Mouse (Mus musculus): ENCODE data around the gene Myo19.

DNA sequence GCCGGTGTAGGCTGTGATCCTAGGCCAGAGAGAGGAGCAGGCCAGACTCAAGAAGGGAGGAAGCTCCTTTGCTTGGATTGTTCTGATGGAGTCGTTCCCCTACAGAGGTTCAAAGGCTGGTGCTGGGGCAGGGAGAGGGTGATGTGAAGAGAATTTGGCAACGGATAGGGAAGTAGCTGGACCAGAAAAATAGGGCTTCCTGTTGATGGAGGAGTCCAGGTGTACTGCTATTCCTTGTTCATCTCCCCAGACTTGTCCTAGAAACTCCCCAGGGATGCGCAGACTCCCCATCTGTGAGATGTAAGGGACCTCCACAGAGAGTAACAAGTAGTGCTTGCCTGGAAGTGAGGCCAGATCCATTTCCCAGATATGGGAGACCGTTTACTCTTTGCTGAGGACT lies 76.5 kb downstream of the Myo19 start:
- TF ChIP-seq CTCF (IDR thresholded peaks at IDR 0.05; ENCODE audit: extremely low read depth, insufficient read depth, insufficient read length, insufficient replicate concordance) (no peak), POLR2A (IDR thresholded peaks at IDR 0.05; ENCODE audit: low read depth, low read length) (no peak)
